Mouse (Mus musculus) urinary bladder, postnatal 36 days (tissue): ENCODE measurements around the gene 4933412E24Rik.

Experiments
- DNase-seq, 2 experiments: peaks; one replicate each; pipeline ENCODE4 v3.0.0; 2022; ENCODE audit warnings: low spot score in 2 of 2, mixed read lengths in 1 of 2

Gene 4933412E24Rik

GRCm38 (mm10) chr15:60016513-60016912 is at the start of gene 4933412E24Rik:
Gene 4933412E24Rik, minus strand, starts transcription at chr15:60016613.
- no peak for DNase-seq

GRCm38 (mm10) chr15:60030728-60031127 is 14.3 kb upstream of the 4933412E24Rik start:
- no peak for DNase-seq

DNA sequence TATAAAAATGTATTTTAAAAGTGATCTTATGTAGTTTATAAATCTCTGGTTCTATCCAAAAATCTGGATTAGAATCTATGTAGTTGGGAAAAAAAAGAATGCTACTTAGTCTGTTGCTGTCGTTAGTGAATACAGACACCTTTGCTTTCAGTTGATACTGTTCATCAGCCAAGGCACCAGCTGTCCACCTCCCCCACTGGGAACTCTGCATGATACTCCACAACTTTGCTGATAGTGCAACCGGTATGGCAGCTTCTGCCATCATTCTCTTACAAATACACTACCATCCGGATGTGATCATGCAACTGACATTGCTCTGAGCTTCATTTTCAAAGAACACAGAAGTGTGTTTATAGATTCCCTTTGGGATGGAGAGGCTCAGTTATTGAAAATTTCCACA is 4.8 kb upstream of the 4933412E24Rik start:
- DNase-seq = no peak

DNA sequence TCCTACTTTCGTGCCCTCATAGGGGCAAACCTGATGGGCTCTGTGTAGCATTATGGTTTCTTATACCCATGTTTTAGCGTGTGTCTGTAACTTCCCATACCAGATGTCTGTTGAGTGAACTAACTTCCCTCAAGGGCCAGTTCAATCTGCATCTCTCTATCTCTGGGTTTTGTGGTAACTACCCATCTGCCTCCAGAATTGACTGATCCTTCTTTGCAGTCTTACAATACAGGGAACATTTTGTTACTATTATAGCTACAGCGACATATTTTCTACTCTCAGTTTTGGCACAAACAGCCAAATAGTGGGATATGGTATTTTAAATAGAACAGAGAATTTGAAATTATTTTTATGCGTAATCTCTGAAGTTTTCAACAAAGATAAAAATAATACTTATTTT is 6.2 kb downstream of the 4933412E24Rik start:
- DNase-seq = no peak

GRCm38 (mm10) chr15:60009610-60010009 is 6.8 kb downstream of the 4933412E24Rik start:
- DNase-seq = no peak

DNA sequence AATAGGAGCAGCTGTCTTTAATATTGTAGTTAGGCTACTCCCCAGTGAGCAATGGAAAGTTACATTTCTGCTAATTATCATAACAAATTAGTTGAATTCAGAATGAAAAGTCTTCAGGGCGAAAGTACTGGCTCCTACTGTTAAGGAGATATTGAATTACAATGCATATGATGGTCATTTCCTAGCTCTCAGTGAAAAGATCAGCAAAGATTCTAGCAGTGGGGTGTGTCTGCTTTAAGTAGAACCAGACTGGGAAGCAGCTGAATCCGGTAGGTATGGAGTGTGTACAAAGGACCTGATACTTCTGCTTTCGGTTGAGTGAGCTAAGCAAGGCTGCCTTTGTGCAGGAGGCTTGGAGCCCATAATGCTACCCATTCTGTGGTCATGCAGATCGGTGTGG is 32.6 kb downstream of the 4933412E24Rik start:
- no peak for DNase-seq

DNA sequence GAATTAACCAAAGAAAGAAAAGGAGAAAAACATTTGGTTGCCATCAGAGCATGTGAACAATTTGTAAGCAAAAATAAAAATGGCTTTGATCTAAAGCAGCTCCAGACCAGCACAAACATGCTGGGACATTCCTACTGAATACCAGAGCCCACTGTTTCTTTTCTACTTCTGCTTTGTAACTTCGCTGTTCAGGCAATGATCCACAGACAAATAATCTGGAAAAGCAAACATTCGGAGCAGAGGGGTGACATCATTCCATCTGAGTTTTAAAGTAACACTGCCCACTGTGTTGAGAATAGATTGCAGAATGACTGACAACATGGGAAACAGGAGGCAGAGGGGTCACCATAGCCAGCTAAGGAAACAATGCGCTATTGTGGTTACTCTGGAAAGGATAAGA is 41.1 kb downstream of the 4933412E24Rik start:
- no peak for DNase-seq

DNA sequence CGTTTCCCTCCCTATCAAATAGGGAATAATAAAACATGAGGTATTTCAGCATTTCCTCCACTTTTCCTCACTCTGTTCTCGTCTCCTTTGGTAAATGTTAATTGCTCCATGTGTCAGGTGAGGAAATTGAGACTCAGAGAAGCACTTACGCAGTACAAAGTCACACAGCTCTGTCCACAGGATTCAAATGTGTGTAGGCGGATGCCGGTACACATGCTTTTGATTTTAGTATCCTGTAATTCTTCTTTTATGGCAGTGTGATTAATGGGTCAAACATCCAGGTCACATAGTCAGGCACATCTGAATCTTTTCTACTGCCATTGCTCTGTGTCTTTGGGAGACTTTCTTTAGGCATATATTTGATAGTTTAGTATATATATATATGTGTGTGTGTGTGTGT is 41.8 kb downstream of the 4933412E24Rik start:
- no peak for DNase-seq

DNA sequence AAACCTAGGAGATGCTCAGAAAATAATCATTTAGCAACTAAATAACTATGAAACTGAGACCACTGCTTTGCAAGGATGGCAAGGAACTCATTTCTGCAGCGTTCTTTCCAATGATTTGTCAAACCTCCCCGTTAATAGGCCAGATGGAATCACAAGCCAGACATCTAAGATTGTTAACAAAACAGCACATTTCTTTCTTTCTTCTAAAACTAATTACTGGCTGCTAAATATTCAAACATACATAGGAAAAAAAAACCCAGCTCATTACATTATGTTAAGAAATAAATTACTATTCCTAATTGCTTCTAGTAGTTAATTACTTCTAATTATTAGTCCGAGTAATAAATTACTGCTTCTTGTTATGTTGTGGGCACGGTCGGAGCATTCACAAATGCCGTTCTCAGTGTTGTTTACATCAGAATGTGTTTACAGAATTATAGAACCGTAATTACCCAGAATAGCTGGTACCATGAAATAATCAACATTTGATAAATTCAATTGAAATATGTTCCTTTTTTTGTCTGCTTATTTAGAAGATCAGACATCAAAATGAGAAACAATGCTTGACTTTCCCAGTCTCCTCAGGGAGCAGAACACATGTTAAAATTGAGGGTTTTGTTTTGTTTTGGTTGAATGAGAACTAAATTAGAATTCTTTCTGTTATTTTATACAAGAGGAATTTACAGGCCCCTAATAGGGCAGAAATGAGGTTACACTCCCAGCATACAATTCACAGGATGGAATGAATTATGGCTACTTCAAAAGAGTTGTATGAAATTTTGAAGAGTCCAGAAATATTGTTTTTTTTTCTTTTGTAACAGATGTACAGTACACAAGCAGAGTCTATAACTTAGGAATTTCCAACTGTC is 42.5 kb downstream of the 4933412E24Rik start:
- no peak for DNase-seq
